Mouse (Mus musculus): ENCODE results near the gene Cacna1d. TPM values are rescaled to one million over a fixed set of nuclear protein-coding genes. Genes with fewer than 3 reads are reported as not detected.

The Cacna1d gene
- polyA plus RNA-seq, 1 experiment from 2014 or later = 9.5 TPM

DNA sequence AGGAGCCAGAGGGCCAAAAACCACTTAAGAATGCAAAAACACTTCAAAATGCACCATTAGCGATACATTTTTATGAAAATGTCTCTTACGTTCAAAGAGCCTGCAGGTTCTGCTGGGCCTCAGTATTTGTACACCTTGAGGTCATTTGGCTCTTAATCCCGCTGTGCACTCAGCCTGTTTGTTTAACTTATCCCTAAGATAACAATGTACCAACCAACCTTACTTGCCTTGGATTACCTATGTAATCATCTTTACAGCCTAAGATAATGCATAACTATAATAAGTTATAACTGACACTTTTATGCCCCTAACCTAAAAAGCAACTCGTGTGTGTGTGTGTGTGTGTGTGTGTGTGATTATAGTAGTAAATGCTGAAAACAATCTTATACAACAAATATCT is 411.5 kb downstream of the Cacna1d start:
- WGBS = 90% methylated on average over 4 of the region's 4 CpGs
- H3K4me3 ChIP-seq (replicated peaks; ENCODE audit: low read length) = no peak overlapping the region
- ATAC-seq = no peak

DNA sequence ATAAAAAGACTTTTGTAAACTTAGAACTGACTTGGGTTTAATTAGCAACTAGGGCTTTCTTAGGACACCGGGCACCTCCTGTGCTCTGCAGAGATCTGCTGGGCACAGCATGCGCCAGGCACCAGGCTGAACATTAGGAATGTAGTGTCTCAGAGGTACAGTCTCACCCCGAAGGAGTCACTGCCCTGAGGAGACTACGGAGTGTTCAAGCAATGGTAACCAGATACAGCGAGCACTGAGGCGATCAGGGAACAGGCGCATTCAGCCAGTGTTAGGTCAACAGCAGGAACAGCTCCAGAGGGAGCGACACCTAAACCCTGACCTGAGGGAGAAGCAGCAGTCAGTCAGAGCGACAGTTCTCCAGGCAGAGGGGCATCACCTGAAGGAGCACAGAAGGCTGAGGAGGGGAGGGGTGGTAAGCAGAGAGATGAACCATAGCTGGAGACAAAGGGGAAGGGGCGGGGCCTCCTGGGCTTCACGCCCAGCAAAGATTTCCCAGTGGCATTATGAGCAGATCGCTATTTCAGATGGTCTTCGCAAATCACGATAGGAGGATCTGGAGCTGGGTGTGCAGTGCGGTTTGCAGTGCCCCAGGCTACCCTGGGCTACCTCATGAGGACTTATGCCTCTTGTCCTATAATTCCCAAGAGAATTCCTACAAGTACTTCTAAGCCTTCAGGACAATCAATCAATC is 413.0 kb downstream of the Cacna1d start:
- Histone ChIP-seq H3K27me3 (replicated peaks; ENCODE audit: control insufficient read depth, insufficient read depth, low read length) (no peaks in the 10 kb centered on the region), H3K9me3 (ENCODE audit: control insufficient read depth, low read length) (0 out of 2 replicates have a peak, but pooled peaks cover 3% of the 10 kb centered on the region), H3K4me2 (ENCODE audit: low read length) (no peak overlapping the region), H3K36me3 (ENCODE audit: control insufficient read depth, insufficient read depth) (0 out of 2 replicates have a peak, but pooled peaks cover 3% of the 10 kb centered on the region), H3K4me3 (replicated peaks; ENCODE audit: low read length) (no peak overlapping the region), H3K9ac (replicated peaks; ENCODE audit: low read depth, low read length) (no peak overlapping the region), H3K4me1 (replicated peaks; ENCODE audit: control insufficient read depth, insufficient read depth, low read length) (peaks cover 5% of the 10 kb centered on the region; the same call in 1 of the 2 replicates), H3K27ac (ENCODE audit: low read length) (no peak overlapping the region)
- WGBS = 83% methylated on average over 15 of the region's 15 CpGs
- no peak for ATAC-seq

More for the DNA sequence above, 411.5 kb downstream of the Cacna1d start:
- peaks cover 5% of the 10 kb centered on the region; the same call in 1 of the 2 replicates for H3K4me1 ChIP-seq (replicated peaks; ENCODE audit: control insufficient read depth, insufficient read depth, low read length)
- H3K9ac ChIP-seq (replicated peaks; ENCODE audit: low read depth, low read length) = no peak overlapping the region
- no peak overlapping the region for H3K27ac ChIP-seq (ENCODE audit: low read length)
- H3K4me2 ChIP-seq (ENCODE audit: low read length) = no peak overlapping the region
- 0 out of 2 replicates have a peak, but pooled peaks cover 3% of the 10 kb centered on the region for H3K9me3 ChIP-seq (ENCODE audit: control insufficient read depth, low read length)
- H3K36me3 ChIP-seq (ENCODE audit: control insufficient read depth, insufficient read depth) = 0 out of 2 replicates have a peak, but pooled peaks cover 3% of the 10 kb centered on the region
- no peaks in the 10 kb centered on the region for H3K27me3 ChIP-seq (replicated peaks; ENCODE audit: control insufficient read depth, insufficient read depth, low read length)

DNA sequence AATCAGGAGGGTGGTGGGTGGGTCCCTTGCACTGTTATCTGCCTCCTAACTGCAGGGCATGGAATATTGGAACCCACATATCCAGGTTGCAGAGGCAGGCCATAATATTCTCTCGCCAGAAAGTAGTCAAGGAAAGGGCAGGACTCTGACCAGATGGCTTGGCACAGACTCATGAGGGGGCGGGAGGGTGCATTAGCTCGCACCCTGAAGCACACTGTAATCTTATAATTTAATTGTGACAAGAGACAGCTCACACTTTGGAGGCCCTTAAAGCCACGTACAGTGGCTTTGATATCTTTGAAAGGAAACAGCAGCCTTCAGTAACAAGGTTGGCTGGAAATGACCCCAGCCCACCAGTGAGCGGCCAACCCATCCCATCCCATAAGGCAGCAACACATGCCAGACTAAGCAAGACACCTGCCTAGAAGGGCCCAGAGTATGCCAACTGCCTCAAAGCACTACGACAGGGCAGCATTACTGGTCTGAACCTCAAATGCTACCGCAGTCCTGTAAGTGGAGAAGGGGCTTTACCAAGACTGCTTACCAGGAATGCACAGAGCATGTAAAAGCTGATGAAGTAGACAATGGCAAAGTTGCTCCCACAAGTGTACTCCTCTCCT is 415.9 kb downstream of the Cacna1d start:
- 59% methylated on average over 7 of the region's 7 CpGs for WGBS
- Histone ChIP-seq H3K9ac (replicated peaks; ENCODE audit: low read depth, low read length) (no peak overlapping the region), H3K4me1 (replicated peaks; ENCODE audit: control insufficient read depth, insufficient read depth, low read length) (peaks cover 5% of the 10 kb centered on the region; the same call in 1 of the 2 replicates), H3K27me3 (replicated peaks; ENCODE audit: control insufficient read depth, insufficient read depth, low read length) (no peaks in the 10 kb centered on the region), H3K9me3 (ENCODE audit: control insufficient read depth, low read length) (no peaks in the 10 kb centered on the region), H3K4me2 (ENCODE audit: low read length) (no peak overlapping the region), H3K27ac (ENCODE audit: low read length) (0 out of 2 replicates have a peak overlapping the region, but pooled peaks have one; percentile 4), H3K36me3 (ENCODE audit: control insufficient read depth, insufficient read depth) (no peaks in the 10 kb centered on the region), H3K4me3 (replicated peaks; ENCODE audit: low read length) (no peak overlapping the region)
- 0 out of 2 replicates have a peak, but pooled peaks have one; percentile 36 for ATAC-seq

DNA sequence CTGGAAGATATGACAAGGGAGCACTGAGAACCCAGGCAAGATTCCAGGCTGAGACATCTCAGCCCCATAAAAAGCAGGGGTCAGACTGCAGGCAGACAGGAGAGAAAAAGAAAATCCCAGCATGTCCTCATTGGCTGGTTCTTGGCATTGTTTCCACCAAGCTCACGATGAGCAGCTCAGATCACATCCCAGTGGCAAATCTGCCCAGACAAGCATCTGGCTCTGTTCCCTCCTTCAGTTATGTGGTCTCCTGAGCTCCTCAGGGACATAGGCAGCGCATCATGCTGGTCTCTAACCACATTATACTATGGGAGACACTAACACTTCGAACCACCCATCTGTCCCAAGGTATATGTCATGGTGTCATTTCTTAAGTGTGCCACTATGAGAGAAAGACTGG is 422.7 kb downstream of the Cacna1d start:
- no peak overlapping the region for H3K4me2 ChIP-seq (ENCODE audit: low read length)
- no peaks in the 10 kb centered on the region for H3K27me3 ChIP-seq (replicated peaks; ENCODE audit: control insufficient read depth, insufficient read depth, low read length)
- no peak overlapping the region for H3K9ac ChIP-seq (replicated peaks; ENCODE audit: low read depth, low read length)
- no peaks in the 10 kb centered on the region for H3K9me3 ChIP-seq (ENCODE audit: control insufficient read depth, low read length)
- WGBS = 68% methylated on average over 3 of the region's 3 CpGs
- H3K36me3 ChIP-seq (ENCODE audit: control insufficient read depth, insufficient read depth) = no peaks in the 10 kb centered on the region
- no peaks in the 10 kb centered on the region for H3K4me1 ChIP-seq (replicated peaks; ENCODE audit: control insufficient read depth, insufficient read depth, low read length)
- H3K27ac ChIP-seq (ENCODE audit: low read length) = no peak overlapping the region
- H3K4me3 ChIP-seq (replicated peaks; ENCODE audit: low read length) = no peak overlapping the region
- ATAC-seq = no peak

DNA sequence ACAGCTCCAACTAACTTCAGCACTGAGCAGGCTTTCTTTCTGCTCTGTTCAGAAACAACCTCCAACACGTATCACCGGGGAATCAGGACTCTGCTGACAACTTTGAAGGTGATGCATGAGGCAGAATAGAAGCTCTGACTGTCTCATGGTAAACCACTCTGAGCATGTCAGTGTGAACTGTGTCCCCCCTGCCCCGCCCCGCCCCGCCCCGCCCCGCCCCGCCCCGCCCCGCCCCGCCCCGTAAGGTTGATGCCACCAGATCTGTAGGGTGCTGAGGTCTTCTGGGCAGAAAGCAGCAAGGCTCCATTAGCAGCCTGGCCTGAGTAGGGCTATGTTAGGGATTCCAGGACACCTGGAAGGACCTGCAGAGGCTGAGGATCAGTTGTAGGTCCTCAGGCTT is 424.5 kb downstream of the Cacna1d start:
- Histone ChIP-seq H3K27ac (ENCODE audit: low read length) (no peak overlapping the region), H3K27me3 (replicated peaks; ENCODE audit: control insufficient read depth, insufficient read depth, low read length) (no peaks in the 10 kb centered on the region), H3K36me3 (ENCODE audit: control insufficient read depth, insufficient read depth) (no peaks in the 10 kb centered on the region), H3K9me3 (ENCODE audit: control insufficient read depth, low read length) (no peaks in the 10 kb centered on the region), H3K4me3 (replicated peaks; ENCODE audit: low read length) (no peak overlapping the region), H3K4me1 (replicated peaks; ENCODE audit: control insufficient read depth, insufficient read depth, low read length) (no peaks in the 10 kb centered on the region), H3K4me2 (ENCODE audit: low read length) (no peak overlapping the region), H3K9ac (replicated peaks; ENCODE audit: low read depth, low read length) (no peak overlapping the region)
- 92% methylated on average over 12 of the region's 12 CpGs for WGBS
- ATAC-seq = no peak

DNA sequence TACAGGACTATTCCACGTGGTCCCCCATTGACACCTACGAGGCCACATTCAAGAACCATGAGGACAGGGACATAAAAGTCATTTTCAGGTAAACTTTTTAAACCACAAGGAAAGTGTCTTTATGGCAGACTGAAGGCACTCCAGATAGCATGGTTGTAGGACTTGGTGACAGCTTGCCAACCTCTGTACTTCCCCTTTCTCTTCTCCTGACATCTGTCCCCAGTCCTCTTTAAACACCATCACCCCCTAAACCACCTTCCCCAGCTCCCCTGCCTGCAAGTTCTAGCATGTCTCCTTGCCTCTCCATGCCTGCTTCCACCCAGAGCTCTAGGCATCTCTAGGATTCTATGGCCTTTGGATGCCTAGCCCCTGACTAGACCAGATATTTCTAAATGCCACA is 426.4 kb downstream of the Cacna1d start:
- no peaks in the 10 kb centered on the region for H3K4me1 ChIP-seq (replicated peaks; ENCODE audit: control insufficient read depth, insufficient read depth, low read length)
- 85% methylated on average over 2 of the region's 2 CpGs for WGBS
- H3K9ac ChIP-seq (replicated peaks; ENCODE audit: low read depth, low read length) = no peak overlapping the region
- no peak overlapping the region for H3K4me2 ChIP-seq (ENCODE audit: low read length)
- no peak overlapping the region for H3K4me3 ChIP-seq (replicated peaks; ENCODE audit: low read length)
- H3K9me3 ChIP-seq (ENCODE audit: control insufficient read depth, low read length) = no peaks in the 10 kb centered on the region
- no peaks in the 10 kb centered on the region for H3K27me3 ChIP-seq (replicated peaks; ENCODE audit: control insufficient read depth, insufficient read depth, low read length)
- ATAC-seq = no peak
- H3K36me3 ChIP-seq (ENCODE audit: control insufficient read depth, insufficient read depth) = no peaks in the 10 kb centered on the region
- H3K27ac ChIP-seq (ENCODE audit: low read length) = no peak overlapping the region

DNA sequence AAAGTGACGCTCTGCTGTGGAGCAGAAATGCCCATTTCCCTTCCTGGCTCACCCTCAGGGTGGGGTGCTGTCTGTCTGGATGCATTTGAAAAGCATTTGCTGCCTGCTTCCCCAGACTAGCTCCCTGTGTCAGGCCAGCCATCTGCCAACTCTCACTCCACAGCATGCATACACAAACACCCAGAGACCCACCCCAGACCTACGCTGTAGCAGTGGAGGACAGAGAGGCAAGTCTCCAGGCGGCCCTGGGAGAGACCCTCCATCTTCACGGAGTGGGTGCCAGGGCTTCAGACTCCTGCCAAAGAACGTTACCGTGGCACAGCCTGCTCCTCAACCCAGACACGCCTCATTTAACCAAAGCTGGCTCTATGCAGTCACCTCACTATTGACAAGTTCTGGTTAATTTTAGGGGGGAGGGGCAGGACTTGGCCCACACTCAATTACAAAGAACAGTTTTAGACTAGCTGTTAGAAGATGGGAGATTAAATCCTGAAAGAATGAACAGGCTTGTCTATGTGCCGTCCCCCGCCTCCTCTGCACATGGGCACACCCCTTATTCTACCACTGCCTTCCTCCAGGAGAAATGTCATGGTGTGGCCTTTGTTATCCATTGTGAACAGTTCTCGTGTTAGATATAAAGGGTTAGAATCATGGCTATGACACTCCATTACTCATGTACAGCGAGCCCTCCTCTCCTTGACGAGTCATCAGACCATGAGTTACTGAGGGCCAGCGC is 435.1 kb downstream of the Cacna1d start:
- no peak overlapping the region for H3K4me3 ChIP-seq (replicated peaks; ENCODE audit: low read length)
- 26% methylated on average over 13 of the region's 13 CpGs for WGBS

DNA sequence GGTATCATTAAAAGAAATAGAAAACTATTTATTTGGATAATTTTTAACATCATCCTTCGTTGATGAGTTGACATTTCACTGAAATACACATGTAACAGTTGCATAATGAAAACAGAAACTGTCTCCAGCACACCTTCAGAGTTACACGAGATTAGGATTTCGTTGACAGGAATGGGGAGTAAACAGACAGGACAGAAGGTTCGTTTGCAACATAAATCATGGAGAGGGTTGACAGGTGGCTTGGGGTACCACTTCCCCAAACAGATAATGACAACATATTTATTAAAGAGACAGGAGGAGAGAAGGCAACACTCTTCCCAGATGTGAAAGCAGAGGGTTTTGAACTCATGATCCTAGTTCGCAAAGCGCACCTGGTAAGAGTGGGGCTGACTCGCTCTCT is 436.3 kb downstream of the Cacna1d start:
- H3K4me3 ChIP-seq (replicated peaks; ENCODE audit: low read length) = no peak overlapping the region
- no peaks in the 10 kb centered on the region for H3K9me3 ChIP-seq (ENCODE audit: control insufficient read depth, low read length)
- no peaks in the 10 kb centered on the region for H3K27me3 ChIP-seq (replicated peaks; ENCODE audit: control insufficient read depth, insufficient read depth, low read length)
- no peaks in the 10 kb centered on the region for H3K36me3 ChIP-seq (ENCODE audit: control insufficient read depth, insufficient read depth)
- H3K9ac ChIP-seq (replicated peaks; ENCODE audit: low read depth, low read length) = no peak overlapping the region
- H3K4me1 ChIP-seq (replicated peaks; ENCODE audit: control insufficient read depth, insufficient read depth, low read length) = peaks cover 17% of the 10 kb centered on the region
- ATAC-seq = no peak
- 69% methylated on average over 7 of the region's 7 CpGs for WGBS
- no peak overlapping the region for H3K4me2 ChIP-seq (ENCODE audit: low read length)
- no peak overlapping the region for H3K27ac ChIP-seq (ENCODE audit: low read length)

More for the DNA sequence above, 435.1 kb downstream of the Cacna1d start:
- Histone ChIP-seq H3K4me2 (ENCODE audit: low read length) (peak overlapping the region; percentile 6; the same call in 1 of the 2 replicates), H3K9me3 (ENCODE audit: control insufficient read depth, low read length) (no peaks in the 10 kb centered on the region), H3K9ac (replicated peaks; ENCODE audit: low read depth, low read length) (no peak overlapping the region; the same call in 1 of the 2 replicates), H3K27ac (ENCODE audit: low read length) (peak overlapping the region; percentile 82), H3K27me3 (replicated peaks; ENCODE audit: control insufficient read depth, insufficient read depth, low read length) (no peaks in the 10 kb centered on the region), H3K36me3 (ENCODE audit: control insufficient read depth, insufficient read depth) (no peaks in the 10 kb centered on the region), H3K4me1 (replicated peaks; ENCODE audit: control insufficient read depth, insufficient read depth, low read length) (peaks cover 17% of the 10 kb centered on the region)
- peak; percentile 98 for ATAC-seq

DNA sequence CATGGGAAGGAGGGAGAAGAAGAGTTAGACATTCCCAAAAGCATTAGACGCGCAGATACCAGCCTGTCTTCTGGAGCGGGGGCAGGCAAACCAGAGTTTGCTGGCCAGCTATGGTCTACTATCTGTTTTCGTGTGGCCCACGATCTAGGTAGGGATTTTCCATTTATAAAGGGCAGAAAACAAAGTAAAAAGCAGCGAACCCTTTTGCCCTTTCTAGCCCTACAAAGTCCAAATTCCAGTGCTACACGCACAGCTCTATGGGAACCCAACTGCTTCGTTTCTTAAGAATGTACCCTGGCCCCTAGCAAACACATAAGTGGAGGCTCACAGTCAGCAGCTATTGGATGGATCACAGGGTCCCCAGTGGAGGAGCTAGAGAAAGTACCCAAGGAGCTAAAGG is 441.0 kb downstream of the Cacna1d start:
- no peaks in the 10 kb centered on the region for H3K27me3 ChIP-seq (replicated peaks; ENCODE audit: control insufficient read depth, insufficient read depth, low read length)
- H3K4me1 ChIP-seq (replicated peaks; ENCODE audit: control insufficient read depth, insufficient read depth, low read length) = no peaks in the 10 kb centered on the region
- no peak overlapping the region for H3K27ac ChIP-seq (ENCODE audit: low read length)
- H3K9me3 ChIP-seq (ENCODE audit: control insufficient read depth, low read length) = no peaks in the 10 kb centered on the region
- H3K9ac ChIP-seq (replicated peaks; ENCODE audit: low read depth, low read length) = no peak overlapping the region
- WGBS = 84% methylated on average over 8 of the region's 8 CpGs
- no peak for ATAC-seq
- H3K36me3 ChIP-seq (ENCODE audit: control insufficient read depth, insufficient read depth) = no peaks in the 10 kb centered on the region
- H3K4me3 ChIP-seq (replicated peaks; ENCODE audit: low read length) = no peak overlapping the region
- no peak overlapping the region for H3K4me2 ChIP-seq (ENCODE audit: low read length)

All from forebrain, embryonic 16.5 days (tissue).